Mouse (Mus musculus) right cerebral cortex, postnatal 4 days (tissue): ENCODE results near the gene Ccdc194.

Source experiments
- DNase-seq: peaks from one replicate; pipeline ENCODE4 v3.0.0-alpha.2; 2022

Gene Ccdc194

GRCm38 (mm10) chr8:71525226-71526050, at the start of gene Ccdc194:
Gene Ccdc194, minus strand, starts transcription at chr8:71525711.
- DNase-seq = no peak

GRCm38 (mm10) chr8:71575020-71575419, 49.5 kb upstream of the Ccdc194 start:
- no peak for DNase-seq

DNA sequence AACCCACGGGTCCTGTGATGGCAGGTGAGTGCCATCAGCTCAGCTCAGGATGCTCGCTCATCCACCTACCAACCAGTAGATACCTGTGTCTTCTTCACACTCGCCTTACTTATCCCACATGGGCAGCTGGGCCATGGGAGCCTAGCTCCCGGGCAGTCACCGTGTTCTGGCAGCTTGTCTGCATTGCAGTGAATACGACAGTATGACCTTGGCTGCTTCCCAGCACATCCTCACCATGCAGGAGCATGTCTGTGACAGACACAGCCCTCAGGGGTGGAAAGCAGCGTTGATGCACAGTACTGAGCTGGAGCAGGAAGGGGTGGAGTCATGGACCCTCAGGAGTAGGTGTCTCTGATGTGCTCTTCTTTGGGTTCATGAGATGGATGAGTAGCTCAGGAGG, 48.9 kb upstream of the Ccdc194 start:
- no peak for DNase-seq

DNA sequence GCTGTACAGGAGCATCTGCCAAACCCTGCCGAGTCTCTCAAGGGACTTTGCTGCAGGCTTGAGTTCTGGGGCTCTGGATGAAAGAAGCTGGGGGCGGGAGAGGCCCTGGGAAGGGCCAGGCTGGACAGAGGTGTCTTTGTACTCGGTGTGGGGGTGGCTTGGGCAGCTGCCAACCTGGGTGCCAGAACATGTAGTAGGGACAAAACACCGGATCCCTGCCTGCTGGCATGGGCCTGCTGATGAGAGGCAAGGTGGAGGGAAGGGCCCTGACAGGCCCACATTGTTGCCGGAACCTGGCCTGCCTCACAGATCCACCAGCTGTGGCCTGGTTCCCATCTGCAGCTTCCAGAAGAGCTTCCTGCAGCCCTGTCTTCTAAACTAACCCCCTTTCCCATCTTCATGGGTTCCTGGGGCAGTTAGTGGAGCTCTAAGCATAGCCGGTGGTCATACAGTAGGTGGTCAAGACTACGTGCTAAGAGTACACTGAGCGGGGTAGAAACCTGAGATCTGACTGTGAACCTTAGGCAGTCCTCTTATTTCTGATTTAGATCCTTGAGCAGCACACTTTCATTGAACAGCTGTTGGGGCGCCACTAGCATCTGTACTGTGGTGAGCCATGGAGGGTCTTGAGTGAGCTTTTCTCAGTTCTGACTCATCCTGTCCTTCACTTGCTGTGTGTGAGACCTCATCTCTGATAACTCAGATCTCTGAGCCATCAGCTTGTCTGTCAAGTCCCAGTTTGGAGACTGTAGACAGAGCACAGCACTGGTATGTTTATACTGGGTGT, 47.5 kb upstream of the Ccdc194 start:
- DNase-seq = peak; percentile 82

- DNase-seq = no peak
Measured at GRCm38 (mm10) chr8:71572077-71572476, 46.6 kb upstream of the Ccdc194 start.

- DNase-seq = peak; percentile 96
Measured at GRCm38 (mm10) chr8:71570291-71570954, 44.9 kb upstream of the Ccdc194 start.

DNA sequence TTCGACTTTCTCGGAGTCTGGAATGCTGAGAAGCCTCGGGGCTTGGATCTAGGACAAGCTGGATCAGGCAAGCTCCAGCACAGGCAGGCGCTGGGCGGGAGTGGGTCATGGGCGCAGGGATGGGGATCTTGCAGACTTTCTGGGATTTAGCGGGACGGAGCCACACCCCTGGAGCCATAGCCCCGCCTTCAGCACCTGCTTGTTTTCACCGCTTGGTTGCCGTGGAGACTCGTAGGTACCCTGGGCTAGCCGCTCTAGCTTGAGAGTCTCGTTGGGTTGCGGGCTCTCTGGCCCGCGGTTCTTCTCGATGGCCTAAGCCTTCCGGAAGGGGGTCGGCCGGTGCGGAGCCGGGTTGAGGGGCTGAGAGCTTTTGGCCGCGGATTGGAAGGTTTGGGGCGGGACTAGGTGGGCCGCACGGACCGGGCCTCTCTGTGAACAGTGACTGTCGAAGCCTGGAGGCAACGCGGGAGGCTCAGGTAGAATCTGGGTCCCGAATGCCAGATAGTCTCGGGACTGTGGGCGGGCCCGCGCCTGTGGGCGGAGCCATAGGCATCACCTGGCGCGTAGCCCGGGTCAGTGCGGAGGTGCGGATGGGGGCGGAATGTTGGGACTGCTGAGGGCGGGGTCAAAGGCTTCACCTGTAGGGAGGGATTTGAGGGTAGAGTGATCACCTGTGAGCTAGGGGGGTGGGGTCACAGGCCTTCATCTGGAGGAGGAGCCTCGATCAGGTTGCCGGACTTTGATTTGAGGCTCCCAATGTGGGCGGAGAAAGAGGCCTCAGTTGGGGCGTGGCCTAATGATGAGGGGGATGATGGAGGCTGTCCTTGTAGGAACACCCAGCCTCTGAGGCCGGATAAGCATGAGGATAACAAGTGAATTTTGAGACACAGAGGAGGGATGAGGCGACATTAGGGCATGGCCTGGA, 44.1 kb upstream of the Ccdc194 start:
- peak; percentile 77 for DNase-seq

GRCm38 (mm10) chr8:71568941-71569340, 43.4 kb upstream of the Ccdc194 start:
- DNase-seq = no peak

DNA sequence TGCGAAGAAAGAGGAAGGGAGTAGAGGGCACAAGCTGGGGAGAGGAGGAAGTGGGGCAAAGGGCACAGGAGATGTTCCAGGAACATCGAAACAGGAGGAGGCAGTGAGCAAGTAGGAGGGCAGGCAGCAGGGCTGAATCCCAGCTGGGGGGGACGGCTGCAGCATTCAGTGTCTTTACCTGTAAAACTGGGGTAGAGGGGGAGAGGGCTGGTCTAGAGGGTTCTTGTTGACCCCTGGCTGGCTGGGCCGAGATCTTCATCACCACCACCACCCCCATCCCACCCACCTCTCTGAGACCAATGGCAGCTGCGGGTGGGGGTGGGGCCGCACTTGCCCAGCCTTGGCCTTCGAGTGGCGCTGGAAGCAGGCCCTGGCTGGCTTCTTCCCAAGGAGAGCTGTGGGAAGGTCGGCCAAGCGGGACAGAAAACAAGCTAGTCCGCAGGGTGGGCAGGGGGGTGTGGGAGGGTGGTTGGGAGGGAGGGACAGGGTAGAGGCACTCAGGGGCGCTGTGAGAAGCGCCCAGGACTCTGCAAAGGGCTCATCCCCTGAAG, 43.0 kb upstream of the Ccdc194 start, which contains the start of gene Slc27a1:
TSS of gene Slc27a1 (plus strand) at position 496 of the 551 bp plus-strand sequence.
- DNase-seq = peak; percentile 79

DNA sequence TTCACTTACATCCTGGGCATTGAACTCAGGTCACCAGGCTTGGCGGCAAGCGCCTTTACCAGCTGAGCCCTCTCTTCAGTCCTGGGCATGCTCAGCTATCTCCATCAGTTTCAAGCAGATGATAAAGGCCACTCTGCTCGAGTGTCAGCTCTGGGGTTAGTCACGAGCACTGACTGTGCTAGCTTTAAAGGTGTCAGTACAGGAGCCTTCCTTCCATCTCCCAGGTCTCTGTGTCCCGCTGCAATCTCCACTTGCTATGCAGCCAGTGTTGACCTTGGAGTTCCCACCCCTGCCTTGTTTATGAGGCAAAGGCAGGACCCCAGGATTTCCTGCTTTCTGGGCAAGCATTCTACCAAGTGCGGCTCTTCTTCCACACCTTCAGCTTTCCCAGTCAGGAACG, 42.1 kb upstream of the Ccdc194 start:
- no peak for DNase-seq

- no peak for DNase-seq
Measured at GRCm38 (mm10) chr8:71566501-71566900, 41.0 kb upstream of the Ccdc194 start, which contains the start of gene Nxnl1. Gene Nxnl1, minus strand, starts transcription at chr8:71566601.

DNA sequence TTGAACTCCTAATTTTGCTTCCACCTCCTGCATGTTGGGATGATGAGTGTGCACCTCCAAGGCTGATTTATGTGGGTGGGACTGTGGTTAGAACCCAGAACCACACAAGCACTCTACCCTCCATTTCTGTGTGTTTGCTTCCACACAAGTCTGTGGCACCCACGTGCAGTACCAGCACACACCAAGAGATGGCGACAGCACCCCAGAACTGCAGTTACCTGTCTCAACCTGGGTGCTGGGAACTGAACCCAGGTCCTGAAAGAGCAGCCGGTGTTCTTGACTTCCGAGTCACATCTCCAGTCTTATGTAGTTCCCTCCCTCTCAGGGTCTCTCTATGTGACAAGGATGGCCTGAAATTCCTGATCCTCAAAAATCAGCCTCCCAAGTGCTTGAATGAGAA, 38.5 kb upstream of the Ccdc194 start:
- DNase-seq = no peak

DNA sequence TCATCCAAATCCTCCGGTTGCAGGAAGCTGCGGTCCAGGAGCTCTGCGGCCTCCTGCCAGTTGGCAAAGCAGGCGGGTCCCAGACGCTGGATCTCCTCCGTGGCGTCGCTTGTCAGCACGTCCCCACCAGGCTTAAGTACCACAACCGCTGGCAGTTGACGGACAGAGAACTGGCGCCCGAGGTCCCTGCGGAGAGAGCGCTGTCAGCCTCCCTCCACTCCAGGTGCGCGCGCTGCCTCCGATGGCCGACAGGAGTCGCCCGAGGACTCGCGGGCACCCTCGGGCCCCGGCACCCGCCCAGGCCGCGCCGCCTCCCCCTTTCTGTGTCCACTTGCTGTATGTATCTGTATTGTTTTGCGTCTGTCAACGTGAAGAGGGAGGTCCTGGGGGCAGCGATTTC, 37.2 kb upstream of the Ccdc194 start:
- peak; percentile 74 for DNase-seq

- DNase-seq = peak; percentile 64
Measured at GRCm38 (mm10) chr8:71561401-71561800, 35.9 kb upstream of the Ccdc194 start.

- DNase-seq = no peak
Measured at GRCm38 (mm10) chr8:71560765-71561164, 35.3 kb upstream of the Ccdc194 start.

- DNase-seq = no peak
Measured at GRCm38 (mm10) chr8:71560071-71560470, 34.6 kb upstream of the Ccdc194 start.

DNA sequence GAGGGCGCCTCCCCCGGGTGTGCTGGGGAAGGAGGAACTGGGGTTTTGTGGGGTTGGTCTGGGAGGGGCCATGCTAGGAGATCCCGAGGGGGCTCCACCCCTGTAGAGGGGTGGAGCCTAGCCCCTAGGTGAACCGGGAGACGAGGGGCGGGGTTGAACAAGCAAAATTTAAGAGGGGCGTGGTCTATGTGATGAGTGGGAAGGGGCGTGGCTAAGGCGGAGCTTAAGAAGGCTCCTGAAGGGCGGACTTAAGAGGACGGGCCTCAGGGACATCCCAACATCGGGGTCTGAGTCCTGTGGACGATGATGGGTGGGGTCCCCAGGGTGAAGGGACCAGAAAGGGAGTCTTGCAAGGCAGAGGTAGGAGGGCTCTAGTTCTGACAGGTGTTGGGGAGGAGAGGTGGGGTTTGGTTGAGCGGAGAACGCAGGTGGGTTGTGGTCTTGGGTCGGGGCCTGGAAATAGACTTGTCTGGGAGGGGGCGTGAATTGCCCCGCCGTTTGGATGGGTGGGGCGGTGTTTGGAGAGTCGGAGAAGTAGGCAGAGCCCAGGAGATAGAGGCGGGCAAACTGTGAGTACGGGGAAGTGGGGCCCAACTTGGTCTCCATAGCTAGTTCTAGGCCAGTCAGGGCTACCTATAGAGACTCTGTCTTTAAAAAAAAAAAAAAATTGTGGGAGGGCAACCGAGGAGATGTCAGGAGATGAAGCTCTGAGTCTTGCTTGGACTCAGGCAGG, 33.6 kb upstream of the Ccdc194 start:
- DNase-seq = no peak

DNA sequence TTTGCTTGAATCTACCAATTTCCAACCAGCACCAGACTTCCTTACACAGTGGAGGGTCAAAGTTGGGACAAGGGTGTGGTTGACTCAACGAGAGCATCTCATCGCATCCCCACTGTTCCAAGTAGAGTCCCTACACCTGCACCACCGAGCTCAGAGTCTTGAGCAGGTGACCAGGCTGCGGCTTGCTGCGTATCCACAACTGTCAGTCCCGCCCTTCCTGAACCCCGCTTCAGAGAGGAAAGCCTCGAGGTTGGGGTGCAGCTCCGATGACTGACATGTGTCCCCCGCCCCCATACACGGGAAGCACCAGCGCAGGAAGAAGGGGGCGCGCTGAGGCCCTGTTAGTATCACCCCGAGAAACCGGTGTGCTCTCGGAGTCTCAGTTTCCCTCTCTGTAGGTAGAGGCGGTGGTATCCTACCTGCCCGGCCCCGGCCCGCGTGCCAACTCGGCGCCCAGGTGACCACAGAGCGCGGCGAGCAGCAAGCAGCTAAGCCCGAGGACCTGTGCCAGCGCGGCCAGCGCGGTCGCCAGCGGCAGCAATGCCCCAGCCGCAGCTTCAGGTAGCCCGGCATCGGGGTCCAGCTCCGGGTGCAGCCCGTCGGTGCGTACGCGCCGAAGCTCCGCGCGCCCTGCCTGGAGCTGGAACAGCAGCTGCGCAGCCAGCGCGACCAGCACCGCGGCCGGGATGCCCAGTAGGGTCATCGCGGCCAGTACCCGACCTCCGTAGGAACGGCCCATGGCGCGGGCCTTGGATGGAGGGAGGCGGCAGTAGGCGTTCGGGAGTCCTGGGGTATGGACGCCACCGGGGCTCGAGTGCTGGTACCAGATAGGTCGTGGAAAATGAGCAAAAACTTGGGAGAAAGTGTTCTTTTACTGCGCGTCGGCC, 32.8 kb upstream of the Ccdc194 start, which contains the start of gene Tmem221:
TSS of gene Tmem221 (minus strand) at position 801 of the 887 bp plus-strand sequence.
- DNase-seq = no peak

GRCm38 (mm10) chr8:71554644-71555043, 29.1 kb upstream of the Ccdc194 start:
- DNase-seq = no peak

DNA sequence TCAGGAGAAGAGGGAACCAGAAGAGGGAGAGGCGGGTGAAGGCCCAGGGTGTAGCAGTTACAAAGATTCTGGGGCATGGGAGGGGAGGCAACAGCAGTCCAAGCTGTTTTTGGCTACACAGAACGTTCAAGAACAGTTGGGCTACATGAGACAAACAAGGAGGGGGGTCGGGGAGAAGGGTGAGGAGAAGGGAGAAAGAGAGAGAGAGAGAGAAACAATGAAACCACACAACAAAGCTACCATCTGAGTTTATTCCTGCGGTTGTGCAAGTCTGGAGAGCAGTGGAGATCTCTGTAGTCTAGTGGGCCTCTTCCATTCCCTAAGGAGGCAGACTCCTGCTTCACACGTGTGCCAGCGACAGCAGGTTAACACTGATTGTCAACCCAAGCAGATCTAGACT, 28.5 kb upstream of the Ccdc194 start:
- DNase-seq = no peak
